ENCODE assay signal across 9 mouse cellular contexts in the genomic region with DNA sequence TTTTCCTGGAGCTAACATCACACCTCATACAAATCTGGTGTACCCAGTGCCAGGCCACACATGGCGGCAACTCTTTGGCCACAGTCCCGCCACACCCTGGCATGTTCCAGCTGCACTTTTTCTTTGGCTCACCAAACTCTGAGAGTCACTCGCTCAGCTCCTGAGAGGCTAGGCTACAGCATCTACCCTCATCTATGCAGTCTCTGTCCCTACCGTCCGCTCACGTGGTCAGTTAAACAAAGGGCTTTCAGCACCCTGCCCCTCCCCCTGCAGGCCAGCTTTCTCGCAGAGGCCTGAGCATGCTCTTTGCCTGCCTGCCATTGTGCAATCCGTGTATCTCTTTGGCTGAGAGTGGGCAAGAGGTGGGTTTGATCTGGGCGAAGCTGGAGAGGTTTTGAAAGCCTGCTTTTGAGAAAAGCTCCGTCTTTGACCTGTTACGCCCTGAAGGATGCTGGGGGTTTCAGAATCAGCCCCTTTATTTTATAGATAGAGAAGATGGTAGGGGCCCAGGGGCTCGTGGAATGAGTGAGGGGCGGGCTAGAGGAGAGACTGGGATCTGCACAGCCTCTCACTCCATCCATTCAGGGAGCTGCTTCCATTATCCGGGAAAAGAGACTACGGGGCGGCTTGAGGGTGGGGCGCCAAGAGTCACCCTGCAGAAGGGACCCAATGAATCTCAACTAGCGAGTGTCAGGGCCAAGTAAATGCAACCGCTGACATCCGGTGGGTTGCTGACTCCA.
DNase-seq lines count a peak whose midpoint lies in the region; ATAC-seq and TF ChIP-seq lines count a peak whose summit lies in the region.
"Had no signal": no experiment of that assay in that cellular context is flagged by ENCODE, and none has a peak within 500 bp of the region (broad histone marks: within the 10 kb centered on the region; RNA-seq: fewer than 3 reads in every experiment).

No protein-coding gene starts in this region.

- ATAC-seq in hindbrain, embryonic 15.5 days (ENCODE audit: low FRiP score, low read depth): peak; percentile 75; the same call in 1 of the 2 replicates
- ATAC-seq in midbrain, embryonic 11.5 days (ENCODE audit: low FRiP score): peak; percentile 92
- ATAC-seq in kidney, embryonic 14.5 days (ENCODE audit: low FRiP score, low TSS enrichment): no peak
- no peak for ATAC-seq in stomach, postnatal 0 days (ENCODE audit: low FRiP score, low TSS enrichment)

- H3K27ac ChIP-seq in hindbrain, embryonic 15.5 days (replicated peaks): peak overlapping the region; percentile 42; the same call in 1 of the 2 replicates
- peak overlapping the region; percentile 41 for H3K27ac ChIP-seq in midbrain, embryonic 11.5 days (ENCODE audit: low read depth, low read length)
- no peak overlapping the region for H3K27ac ChIP-seq in kidney, embryonic 14.5 days (ENCODE audit: low read depth, low read length)
- no peak overlapping the region for H3K27ac ChIP-seq in stomach, postnatal 0 days (replicated peaks)
- H3K27ac ChIP-seq: liver, embryonic 15.5 days had no signal

- TF ChIP-seq EP300 in stomach, postnatal 0 days (optimal IDR thresholded peaks at IDR 0.05): no peak

- no peaks in the 10 kb centered on the region for H3K9me3 ChIP-seq in hindbrain, embryonic 15.5 days
- H3K9me3 ChIP-seq in midbrain, embryonic 11.5 days (ENCODE audit: control insufficient read depth, low read length): peaks cover 2% of the 10 kb centered on the region; the same call in 1 of the 2 replicates
- H3K9me3 ChIP-seq in kidney, embryonic 14.5 days (ENCODE audit: control insufficient read depth, low read length): no peaks in the 10 kb centered on the region
- H3K9me3 ChIP-seq in stomach, postnatal 0 days (ENCODE audit: control insufficient read depth, low read length): no peaks in the 10 kb centered on the region
- H3K9me3 ChIP-seq: liver, embryonic 15.5 days had no signal

- peak; percentile 22 for DNase-seq in adrenal gland, postnatal 10 days
- DNase-seq in adrenal gland, postnatal 25 days: no peak
- DNase-seq in cerebellum, postnatal 10 days: peak; percentile 78 to 81
- peak; percentile 96 for DNase-seq in midbrain, embryonic 11.5 days (ENCODE audit: low spot score, missing footprints)
- DNase-seq in kidney, adult 9 months: no peak
- DNase-seq in stomach, postnatal 0 days (ENCODE audit: low spot score): no peak

- 20% methylated on average over 20 of the region's 20 CpGs for WGBS in hindbrain, embryonic 15.5 days
- 30% methylated on average over 20 of the region's 20 CpGs for WGBS in midbrain, embryonic 11.5 days
- WGBS in kidney, embryonic 14.5 days: 56% methylated on average over 20 of the region's 20 CpGs
- WGBS in stomach, postnatal 0 days: 41% methylated on average over 19 of the region's 20 CpGs

- no peak for TF ChIP-seq CTCF in stomach, postnatal 0 days (IDR thresholded peaks at IDR 0.05; ENCODE audit: low read depth)

- H3K4me2 ChIP-seq in hindbrain, embryonic 15.5 days: peak overlapping the region; percentile 15; the same call in 1 of the 2 replicates
- peak overlapping the region; percentile 13; the same call in 1 of the 2 replicates for H3K4me2 ChIP-seq in midbrain, embryonic 11.5 days
- H3K4me2 ChIP-seq in kidney, embryonic 14.5 days (replicated peaks; ENCODE audit: low read depth, low read length): no peak overlapping the region
- H3K4me2 ChIP-seq in stomach, postnatal 0 days (replicated peaks; ENCODE audit: low read depth): no peak overlapping the region
- H3K4me2 ChIP-seq: liver, embryonic 15.5 days had no signal

- no peak overlapping the region for H3K9ac ChIP-seq in hindbrain, embryonic 15.5 days
- peak overlapping the region; percentile 22 for H3K9ac ChIP-seq in midbrain, embryonic 11.5 days (ENCODE audit: low read length)
- no peak overlapping the region for H3K9ac ChIP-seq in kidney, embryonic 14.5 days (ENCODE audit: low read depth, low read length)
- no peak overlapping the region for H3K9ac ChIP-seq in stomach, postnatal 0 days (ENCODE audit: low read length)
- H3K9ac ChIP-seq: liver, embryonic 15.5 days had no signal

- no peaks in the 10 kb centered on the region for H3K36me3 ChIP-seq in hindbrain, embryonic 15.5 days
- no peaks in the 10 kb centered on the region for H3K36me3 ChIP-seq in midbrain, embryonic 11.5 days (ENCODE audit: control insufficient read depth, insufficient read depth, low read length)
- H3K36me3 ChIP-seq in kidney, embryonic 14.5 days (ENCODE audit: control insufficient read depth, insufficient read depth, low read length): no peaks in the 10 kb centered on the region
- no peaks in the 10 kb centered on the region for H3K36me3 ChIP-seq in stomach, postnatal 0 days (ENCODE audit: control insufficient read depth, insufficient read depth, low read length)
- H3K36me3 ChIP-seq: liver, embryonic 15.5 days had no signal

- peaks cover 16% of the 10 kb centered on the region for H3K4me1 ChIP-seq in hindbrain, embryonic 15.5 days (replicated peaks)
- peaks cover 14% of the 10 kb centered on the region for H3K4me1 ChIP-seq in midbrain, embryonic 11.5 days (ENCODE audit: control insufficient read depth, insufficient read depth, low read length)
- peaks cover 3% of the 10 kb centered on the region; the same call in 1 of the 2 replicates for H3K4me1 ChIP-seq in kidney, embryonic 14.5 days (ENCODE audit: control insufficient read depth, insufficient read depth, low read length)
- no peaks in the 10 kb centered on the region for H3K4me1 ChIP-seq in stomach, postnatal 0 days (replicated peaks; ENCODE audit: control insufficient read depth, insufficient read depth)
- H3K4me1 ChIP-seq: liver, embryonic 15.5 days had no signal

- 0 out of 2 replicates have a peak, but pooled peaks cover 2% of the 10 kb centered on the region for H3K27me3 ChIP-seq in hindbrain, embryonic 15.5 days
- H3K27me3 ChIP-seq in midbrain, embryonic 11.5 days (ENCODE audit: control insufficient read depth, insufficient read depth, low read length): no peaks in the 10 kb centered on the region
- no peaks in the 10 kb centered on the region; the same call in none of the 2 replicates for H3K27me3 ChIP-seq in kidney, embryonic 14.5 days (ENCODE audit: control insufficient read depth, insufficient read depth, low read length)
- H3K27me3 ChIP-seq in stomach, postnatal 0 days (ENCODE audit: control insufficient read depth, insufficient read depth, low read length): no peaks in the 10 kb centered on the region
- H3K27me3 ChIP-seq: liver, embryonic 15.5 days had no signal

- H3K4me3 ChIP-seq in hindbrain, embryonic 15.5 days: no peak overlapping the region
- no peak overlapping the region for H3K4me3 ChIP-seq in midbrain, embryonic 11.5 days (ENCODE audit: low read depth, low read length)
- no peak overlapping the region for H3K4me3 ChIP-seq in kidney, embryonic 14.5 days (ENCODE audit: low read length)
- H3K4me3 ChIP-seq in stomach, postnatal 0 days (ENCODE audit: low read depth, low read length): no peak overlapping the region
- H3K4me3 ChIP-seq: liver, embryonic 15.5 days had no signal

Comparison
In these comparisons a context has a peak if more than half of its experiments do, and no peak if none do; other contexts are left out.
1. DNase-seq: peak in adrenal gland, postnatal 10 days (single experiment), cerebellum, postnatal 10 days (2 of 2) and midbrain, embryonic 11.5 days (single experiment); none in adrenal gland, postnatal 25 days (single experiment), kidney, adult 9 months (single experiment) and stomach, postnatal 0 days (single experiment).
2. ATAC-seq: peak in hindbrain, embryonic 15.5 days (single experiment) and midbrain, embryonic 11.5 days (single experiment); none in kidney, embryonic 14.5 days (single experiment) and stomach, postnatal 0 days (single experiment).
3. H3K27ac ChIP-seq: peak in hindbrain, embryonic 15.5 days (single experiment) and midbrain, embryonic 11.5 days (single experiment); none in kidney, embryonic 14.5 days (single experiment) and stomach, postnatal 0 days (single experiment).
4. H3K4me2 ChIP-seq: peak in hindbrain, embryonic 15.5 days (single experiment) and midbrain, embryonic 11.5 days (single experiment); none in kidney, embryonic 14.5 days (single experiment) and stomach, postnatal 0 days (single experiment).